Mouse (Mus musculus): ENCODE results near the gene Vav3. TPM values are rescaled to one million over a fixed set of nuclear protein-coding genes. Genes with fewer than 3 reads are reported as not detected.

Vav3 gene
- total RNA-seq (2014; rRNA removed), result 9.2 and 13.6 TPM in 2 replicates
- polyA plus RNA-seq (2015; fragmentation: Nextera tagmentation; extraction: Ambion mirVana), result 8.3 and 11.6 TPM in 2 replicates

DNA sequence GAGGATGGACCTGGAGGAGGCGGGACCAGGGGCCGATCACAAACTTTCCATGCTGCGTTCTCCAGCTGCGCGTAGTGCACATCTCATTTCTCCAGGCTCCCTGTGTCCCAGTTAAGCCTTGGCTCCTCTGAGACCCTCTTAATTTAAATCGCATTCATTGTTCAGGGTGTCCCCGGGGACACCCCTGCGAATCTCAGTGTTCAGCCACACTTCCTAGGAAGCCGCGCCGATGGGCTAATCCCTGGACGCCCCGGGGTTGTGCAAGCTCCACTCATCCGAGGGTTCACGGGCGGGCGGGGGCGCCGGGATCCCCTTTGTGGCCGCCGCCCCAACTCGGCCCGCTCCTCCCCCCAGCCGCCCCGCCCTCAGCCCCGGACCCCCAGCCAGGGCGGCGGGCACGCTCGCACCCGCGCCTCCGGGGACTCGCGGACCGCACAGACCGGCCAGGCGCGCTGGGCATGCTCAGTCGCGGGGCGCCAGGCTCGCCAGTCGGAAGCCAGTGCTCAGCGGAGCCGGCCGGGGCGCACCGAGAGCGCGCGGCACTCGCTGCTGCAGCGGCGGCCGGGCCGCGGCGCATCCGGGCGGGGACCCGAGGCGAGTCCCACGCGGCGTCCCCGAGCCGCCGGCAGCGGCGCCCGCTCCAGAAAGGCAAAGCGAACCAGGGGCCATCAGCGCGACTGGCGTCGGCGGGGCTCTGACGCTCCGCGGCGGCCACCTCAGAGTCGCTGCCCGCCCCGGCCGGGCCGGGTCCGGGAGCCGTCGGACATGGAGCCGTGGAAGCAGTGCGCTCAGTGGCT is at the start of gene Vav3:
Vav3 (plus strand) TSS at position 380 of the 797 bp plus-strand sequence.
- WGBS, result under 1% methylated on average over 54 of the region's 92 CpGs
- no peak for TF ChIP-seq CTCF (IDR thresholded peaks at IDR 0.05)
- peak; percentile 52 for DNase-seq (ENCODE audit: low spot score)
- H3K4me3 ChIP-seq (ENCODE audit: low read depth, low read length), result peak within 1 kb of the TSS; percentile 76
- 0 out of 2 replicates have a peak, but pooled peaks cover 4% of the 10 kb centered on the region for H3K4me1 ChIP-seq (ENCODE audit: insufficient read depth, low read length)
- H3K27ac ChIP-seq (ENCODE audit: low read depth, low read length), result peak within 1 kb of the TSS; percentile 85
- H3K4me2 ChIP-seq (ENCODE audit: low read depth, low read length, poor library complexity, severe bottlenecking), result peak within 1 kb of the TSS; percentile 83
- H3K36me3 ChIP-seq (ENCODE audit: insufficient read depth, low read length), result no peaks in the 10 kb centered on the region
- H3K27me3 ChIP-seq (ENCODE audit: insufficient read depth, low read length), result no peaks in the 10 kb centered on the region
- ATAC-seq (ENCODE audit: low FRiP score), result peak; percentile 84
- H3K9ac ChIP-seq (replicated peaks; ENCODE audit: low read length, poor library complexity, severe bottlenecking), result peak within 1 kb of the TSS; percentile 71
- H3K9me3 ChIP-seq (ENCODE audit: low read length), result no peaks in the 10 kb centered on the region

DNA sequence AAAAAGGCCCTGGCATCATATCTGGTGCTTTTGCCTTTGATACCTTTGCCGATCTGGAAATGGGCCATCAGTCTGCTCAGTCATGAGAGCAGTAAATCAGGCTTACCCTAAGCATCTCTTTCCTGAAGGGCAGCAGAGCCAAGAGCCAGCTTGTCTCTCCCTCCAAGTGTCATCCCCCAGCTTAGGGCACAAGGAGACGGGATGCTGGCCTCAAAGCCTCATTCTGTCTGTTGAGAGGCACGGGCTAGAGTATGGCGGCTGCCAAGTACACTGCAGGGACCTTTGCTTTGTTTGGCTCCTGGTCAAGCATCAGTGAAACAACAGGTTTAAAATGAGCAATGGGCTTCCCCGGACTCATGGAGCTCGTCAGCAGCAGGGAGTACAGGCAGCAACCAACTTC is 41.6 kb upstream of the Vav3 start:
- H3K4me1 ChIP-seq (ENCODE audit: insufficient read depth, low read length), result no peaks in the 10 kb centered on the region
- H3K4me2 ChIP-seq (ENCODE audit: low read depth, low read length, poor library complexity, severe bottlenecking), result no peak overlapping the region
- H3K27ac ChIP-seq (ENCODE audit: low read depth, low read length), result no peak overlapping the region
- H3K4me3 ChIP-seq (ENCODE audit: low read depth, low read length), result no peak overlapping the region
- ATAC-seq (ENCODE audit: low FRiP score) (peak; percentile 60; the same call in 1 of the 2 replicates), DNase-seq (ENCODE audit: low spot score) (peak; percentile 83)
- no peak overlapping the region for H3K9ac ChIP-seq (replicated peaks; ENCODE audit: low read length, poor library complexity, severe bottlenecking)
- WGBS, result 40% methylated on average over 6 of the region's 6 CpGs
- TF ChIP-seq CTCF (IDR thresholded peaks at IDR 0.05), result no peak
- no peaks in the 10 kb centered on the region for H3K27me3 ChIP-seq (ENCODE audit: insufficient read depth, low read length)
- H3K9me3 ChIP-seq (ENCODE audit: low read length), result no peaks in the 10 kb centered on the region
- H3K36me3 ChIP-seq (ENCODE audit: insufficient read depth, low read length), result no peaks in the 10 kb centered on the region

DNA sequence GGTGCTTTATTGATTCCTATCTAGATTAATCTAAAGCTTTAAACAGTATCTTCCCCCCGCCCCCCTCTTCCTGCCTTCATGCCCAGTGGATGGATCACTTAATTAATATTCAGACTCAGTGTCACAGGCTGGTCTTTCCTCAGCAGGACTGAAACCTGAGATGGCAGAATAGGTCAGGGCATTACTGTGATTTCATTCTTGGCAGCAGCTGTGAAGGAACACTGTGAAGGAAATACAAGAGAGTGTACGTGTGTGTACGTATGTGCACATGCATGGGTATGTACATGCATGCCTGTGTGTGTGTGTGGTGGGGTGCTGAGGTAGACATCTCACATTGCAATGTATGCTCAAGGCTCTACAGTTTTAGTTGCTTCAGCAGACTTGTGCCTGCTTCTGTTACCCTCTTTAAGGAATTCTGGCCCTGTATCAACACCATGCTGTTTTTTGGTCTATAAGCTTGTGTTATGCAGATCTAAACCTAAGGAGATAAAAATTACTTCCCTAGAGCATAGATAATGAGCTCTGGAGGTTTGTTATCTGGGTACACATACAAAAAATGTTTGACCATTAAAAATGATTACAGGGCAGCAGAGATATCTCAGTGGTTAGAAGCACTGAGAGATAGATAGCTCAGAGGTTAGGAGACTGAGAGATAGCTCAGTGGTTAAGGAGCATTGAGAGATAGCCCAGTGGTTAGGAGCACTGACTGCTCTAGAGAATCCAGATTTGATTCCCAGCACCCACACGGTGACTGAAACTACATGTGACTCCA is 41.0 kb upstream of the Vav3 start:
- peak; percentile 42 for DNase-seq (ENCODE audit: low spot score)

DNA sequence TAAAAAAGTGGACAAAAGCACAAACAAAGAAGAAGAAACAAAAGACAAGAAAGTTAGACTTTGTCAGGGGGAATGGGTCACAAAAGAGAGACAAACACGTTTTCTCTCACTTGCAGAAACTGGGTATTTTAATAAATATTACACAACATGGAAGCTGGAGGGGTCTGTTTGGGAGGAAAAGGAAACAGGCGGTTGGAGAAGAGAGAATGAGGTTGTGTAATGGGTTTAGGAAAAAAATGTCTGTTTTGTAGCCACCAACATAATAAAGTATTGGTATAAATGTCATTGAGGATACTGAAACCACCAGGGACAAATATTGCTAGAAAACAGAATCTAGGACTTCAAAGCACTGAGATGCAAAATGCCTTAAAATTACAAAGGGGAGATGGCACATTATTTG is 38.4 kb upstream of the Vav3 start:
- no peak for TF ChIP-seq CTCF (IDR thresholded peaks at IDR 0.05)
- ATAC-seq (ENCODE audit: low FRiP score) (no peak), DNase-seq (ENCODE audit: low spot score) (no peak)
- no peaks in the 10 kb centered on the region for H3K36me3 ChIP-seq (ENCODE audit: insufficient read depth, low read length)
- H3K27ac ChIP-seq (ENCODE audit: low read depth, low read length), result no peak overlapping the region
- no peak overlapping the region for H3K9ac ChIP-seq (replicated peaks; ENCODE audit: low read length, poor library complexity, severe bottlenecking)
- no peaks in the 10 kb centered on the region for H3K4me1 ChIP-seq (ENCODE audit: insufficient read depth, low read length)
- 76% methylated on average over 2 of the region's 2 CpGs for WGBS
- H3K9me3 ChIP-seq (ENCODE audit: low read length), result no peaks in the 10 kb centered on the region
- H3K4me3 ChIP-seq (ENCODE audit: low read depth, low read length), result no peak overlapping the region
- no peak overlapping the region for H3K4me2 ChIP-seq (ENCODE audit: low read depth, low read length, poor library complexity, severe bottlenecking)
- H3K27me3 ChIP-seq (ENCODE audit: insufficient read depth, low read length), result no peaks in the 10 kb centered on the region

More for the DNA sequence above, 41.0 kb upstream of the Vav3 start:
- no peaks in the 10 kb centered on the region for H3K9me3 ChIP-seq (ENCODE audit: low read length)
- no peak overlapping the region for H3K4me2 ChIP-seq (ENCODE audit: low read depth, low read length, poor library complexity, severe bottlenecking)
- H3K9ac ChIP-seq (replicated peaks; ENCODE audit: low read length, poor library complexity, severe bottlenecking), result no peak overlapping the region
- TF ChIP-seq CTCF (IDR thresholded peaks at IDR 0.05), result no peak
- WGBS, result 60% methylated on average over 4 of the region's 4 CpGs
- no peaks in the 10 kb centered on the region for H3K36me3 ChIP-seq (ENCODE audit: insufficient read depth, low read length)
- no peak overlapping the region for H3K27ac ChIP-seq (ENCODE audit: low read depth, low read length)
- no peaks in the 10 kb centered on the region for H3K27me3 ChIP-seq (ENCODE audit: insufficient read depth, low read length)
- H3K4me3 ChIP-seq (ENCODE audit: low read depth, low read length), result no peak overlapping the region
- no peak; the same call in 1 of the 2 replicates for ATAC-seq (ENCODE audit: low FRiP score)
- H3K4me1 ChIP-seq (ENCODE audit: insufficient read depth, low read length), result no peaks in the 10 kb centered on the region

- no peak for TF ChIP-seq CTCF (IDR thresholded peaks at IDR 0.05)
Measured at GRCm38 (mm10) chr3:109307406-109307805, 33.0 kb upstream of the Vav3 start.

More at GRCm38 (mm10) chr3:109307406-109307805, 33.0 kb upstream of the Vav3 start:
- H3K4me3 ChIP-seq (ENCODE audit: low read depth, low read length), result no peak overlapping the region
- 50% methylated on average over 7 of the region's 7 CpGs for WGBS
- H3K27me3 ChIP-seq (ENCODE audit: insufficient read depth, low read length), result no peaks in the 10 kb centered on the region
- H3K9ac ChIP-seq (replicated peaks; ENCODE audit: low read length, poor library complexity, severe bottlenecking), result no peak overlapping the region
- H3K4me2 ChIP-seq (ENCODE audit: low read depth, low read length, poor library complexity, severe bottlenecking), result no peak overlapping the region
- peak; percentile 72 for DNase-seq (ENCODE audit: low spot score)
- H3K9me3 ChIP-seq (ENCODE audit: low read length), result no peaks in the 10 kb centered on the region
- H3K27ac ChIP-seq (ENCODE audit: low read depth, low read length), result no peak overlapping the region
- no peaks in the 10 kb centered on the region for H3K4me1 ChIP-seq (ENCODE audit: insufficient read depth, low read length)
- peak; percentile 86 for ATAC-seq (ENCODE audit: low FRiP score)
- H3K36me3 ChIP-seq (ENCODE audit: insufficient read depth, low read length), result no peaks in the 10 kb centered on the region

Data from midbrain, postnatal 0 days (tissue).